Comparison of ENCODE assay signal across 12 mouse cellular contexts in the genomic region with DNA sequence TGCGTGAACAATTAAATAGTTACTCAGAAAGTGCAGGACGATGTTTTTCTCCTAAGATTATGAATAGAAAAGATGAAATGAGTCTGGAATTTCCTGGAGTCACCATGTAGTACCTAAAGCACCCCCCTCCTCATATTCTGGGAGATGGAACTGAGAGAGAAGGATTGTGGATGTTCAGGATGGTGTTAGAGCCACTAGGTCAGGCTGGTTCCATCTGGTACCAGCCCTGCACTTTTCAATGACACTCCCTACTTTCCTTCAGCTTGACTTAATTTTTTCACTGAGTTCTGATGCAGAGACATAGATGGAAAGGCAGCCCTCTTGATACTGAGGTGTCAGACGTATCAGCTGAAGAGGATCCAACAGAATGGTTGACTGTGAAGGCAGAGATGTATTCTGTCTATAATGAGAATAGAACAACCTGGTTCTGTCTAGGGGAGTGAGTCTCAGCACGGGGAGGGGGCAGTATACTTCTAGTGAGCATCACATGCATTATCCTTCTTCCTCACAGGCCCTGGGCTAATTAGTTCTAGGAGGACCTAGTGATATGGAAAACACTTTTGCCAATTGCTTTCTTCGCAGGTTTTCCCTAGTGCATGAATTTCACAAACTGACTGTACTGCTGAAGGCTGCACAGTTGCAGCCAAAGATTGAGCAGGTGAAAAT.
"Had no signal": no experiment of that assay in that cellular context is flagged by ENCODE, and none has a peak within 500 bp of the region (broad histone marks: within the 10 kb centered on the region; RNA-seq: fewer than 3 reads in every experiment).

No protein-coding gene starts in this region.

- H3K27me3 ChIP-seq: liver, embryonic 15.5 days; midbrain, embryonic 12.5 days had no signal

- H3K4me3 ChIP-seq: left cerebral cortex, adult 2 months; limb, embryonic 10.5 days; liver, embryonic 15.5 days; midbrain, embryonic 12.5 days had no signal

- H3K4me2 ChIP-seq: liver, embryonic 11.5 days; liver, embryonic 15.5 days; midbrain, embryonic 12.5 days had no signal

- H3K9ac ChIP-seq: liver, embryonic 15.5 days; midbrain, embryonic 12.5 days had no signal

- DNase-seq: kidney, adult 8-10 months; kidney, postnatal 25 days; lung, adult 2 months; lung, postnatal 36 days; thymus, postnatal 4 days had no signal

- H3K27ac ChIP-seq: left cerebral cortex, adult 2 months; limb, embryonic 10.5 days; liver, embryonic 15.5 days; midbrain, embryonic 12.5 days; stomach, postnatal 0 days had no signal

- H3K9me3 ChIP-seq: limb, embryonic 10.5 days; liver, embryonic 15.5 days; midbrain, embryonic 12.5 days had no signal

- H3K4me1 ChIP-seq: liver, embryonic 15.5 days; midbrain, embryonic 12.5 days had no signal

- ATAC-seq: lung, postnatal 0 days had no signal

- H3K36me3 ChIP-seq: limb, embryonic 10.5 days; liver, embryonic 15.5 days; midbrain, embryonic 12.5 days had no signal
